Mouse (Mus musculus) erythroblast, embryonic 14.5 days (primary cell): ENCODE data around the gene Pik3ca.

Experiments
- GATA1 ChIP-seq: IDR thresholded peaks from 2 replicates; pipeline ENCODE4 v1.6.1; 2012; ENCODE audit warnings: low read length, inconsistent platforms, mixed read lengths
- TAL1 ChIP-seq: IDR thresholded peaks from 3 replicates; pipeline ENCODE4 v1.6.1; 2012; ENCODE audit warnings: low read length, inconsistent platforms, mixed read lengths

GRCm38 (mm10) chr3:32402990-32403885, 5.8 kb downstream of the Pik3ca start:
- no peak for TF ChIP-seq TAL1
- TF ChIP-seq GATA1: no peak
